Mouse (Mus musculus) natural killer cell, adult 2 months (primary cell): ENCODE data around the gene Nt5c1a.
"Not testable (repeated sequence)": the region's sequence is repeated elsewhere in the genome, so short reads cannot be mapped to it uniquely, and the experiment has no call there.

ENCODE experiments used
- DNase-seq, 2 experiments: peaks; one replicate each; pipeline ENCODE4 v3.0.0; 2022; ENCODE audit warnings: low spot score in 2 of 2

The Nt5c1a gene

DNA sequence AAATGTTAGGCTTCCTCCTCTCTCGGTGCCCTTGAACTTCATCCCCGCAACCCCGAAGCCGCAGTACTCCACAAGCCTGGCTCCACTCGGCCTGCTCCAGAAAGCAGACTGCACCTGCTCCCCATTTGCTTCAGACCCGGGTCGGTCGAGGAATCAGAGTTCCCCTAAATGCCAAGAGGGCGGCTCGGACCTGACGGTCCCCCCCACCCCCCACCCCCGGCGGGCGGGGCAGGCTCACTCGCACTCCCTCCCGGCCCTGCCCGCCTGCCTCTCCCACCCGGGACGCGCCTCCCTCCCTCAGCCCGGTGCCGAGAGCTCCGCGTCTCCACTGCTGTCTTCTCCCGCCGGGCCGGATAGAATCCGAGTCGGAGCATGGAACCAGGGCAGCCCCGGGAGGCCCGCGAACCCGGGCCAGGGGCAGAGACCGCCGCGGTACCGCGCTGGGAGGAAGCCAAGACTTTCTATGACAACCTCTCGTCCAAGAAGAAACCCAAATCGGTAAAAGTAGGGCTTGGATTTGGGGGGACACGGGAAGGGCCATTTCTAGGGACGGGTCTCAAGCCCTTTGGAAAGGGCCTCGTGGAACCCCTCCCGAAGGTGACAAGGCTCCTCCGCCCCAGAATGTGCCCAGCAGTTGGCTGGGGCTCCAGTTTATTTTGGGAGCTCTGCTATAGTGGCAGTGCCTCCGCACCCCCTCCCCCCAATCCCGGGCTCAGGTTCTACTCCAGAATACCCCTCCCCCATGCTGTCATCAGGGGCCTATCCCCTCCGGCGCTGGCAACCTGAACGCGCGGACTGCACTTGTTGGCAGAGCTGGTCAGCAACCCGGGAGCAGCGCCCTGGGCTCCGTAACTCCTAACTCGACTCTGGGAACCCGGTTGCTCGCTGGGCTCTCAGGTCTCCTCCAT is at the start of gene Nt5c1a:
Nt5c1a (plus strand) TSS at position 319 of the 908 bp plus-strand sequence.
- DNase-seq, result no peak

DNA sequence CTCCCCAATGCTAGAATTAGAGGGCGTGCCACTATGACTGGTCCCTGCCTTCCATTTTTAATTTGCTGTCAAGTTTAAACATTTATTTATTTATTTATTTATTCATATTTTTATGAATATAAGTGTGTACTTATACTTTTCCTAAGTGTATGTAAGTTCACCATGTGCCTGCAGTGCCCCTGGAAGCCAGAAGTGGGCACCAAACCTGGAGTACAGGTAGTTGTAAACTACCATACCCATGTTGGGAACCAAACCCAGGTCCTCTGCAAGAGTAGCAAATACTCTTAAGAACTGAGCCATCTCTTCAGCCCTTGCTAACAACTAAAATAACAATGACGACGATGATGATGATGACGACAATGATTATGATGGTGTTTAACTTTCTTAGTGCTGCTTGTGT is 49.3 kb upstream of the Nt5c1a start:
- no peak for DNase-seq

DNA sequence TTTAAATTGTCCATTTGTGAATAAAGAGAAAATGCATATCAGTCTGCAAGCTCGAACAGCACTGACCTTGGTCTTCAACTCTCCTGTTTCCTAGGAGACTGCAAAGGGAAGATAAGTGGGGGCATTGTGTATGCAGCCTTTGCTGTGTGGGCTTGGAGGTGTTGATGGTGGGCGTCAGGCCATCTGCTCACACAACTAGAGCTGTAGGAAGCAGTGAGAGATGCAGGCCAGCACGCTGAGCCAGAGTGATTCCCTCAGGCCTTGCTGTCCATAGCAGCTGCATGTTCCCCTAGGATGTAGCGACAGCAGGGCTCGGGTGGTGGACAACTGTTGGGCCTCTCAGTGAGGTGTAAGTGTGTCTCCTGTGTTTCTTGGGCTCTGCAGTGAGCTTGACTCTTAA is 48.3 kb upstream of the Nt5c1a start:
- no peak for DNase-seq

DNA sequence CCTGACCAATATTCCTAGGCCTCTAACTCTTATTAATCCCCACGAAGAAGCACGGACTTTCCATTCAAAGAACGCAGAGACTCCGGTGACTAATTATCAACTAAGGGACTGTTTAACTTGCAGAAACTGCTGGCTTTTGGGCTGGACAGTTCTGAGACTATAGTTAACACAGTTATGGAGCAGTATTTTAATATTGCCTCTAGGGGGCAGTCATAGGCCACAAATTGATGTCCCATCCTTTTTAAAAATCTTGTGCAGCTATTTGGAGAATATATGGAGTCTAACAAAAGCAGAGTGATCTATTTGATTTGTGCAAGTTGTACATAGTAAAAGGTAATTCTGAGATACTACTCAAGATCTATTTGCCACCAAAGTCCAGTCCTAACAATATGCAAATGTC is 46.3 kb upstream of the Nt5c1a start:
- DNase-seq, result peak in 1 of 2 experiments; percentile 7

DNA sequence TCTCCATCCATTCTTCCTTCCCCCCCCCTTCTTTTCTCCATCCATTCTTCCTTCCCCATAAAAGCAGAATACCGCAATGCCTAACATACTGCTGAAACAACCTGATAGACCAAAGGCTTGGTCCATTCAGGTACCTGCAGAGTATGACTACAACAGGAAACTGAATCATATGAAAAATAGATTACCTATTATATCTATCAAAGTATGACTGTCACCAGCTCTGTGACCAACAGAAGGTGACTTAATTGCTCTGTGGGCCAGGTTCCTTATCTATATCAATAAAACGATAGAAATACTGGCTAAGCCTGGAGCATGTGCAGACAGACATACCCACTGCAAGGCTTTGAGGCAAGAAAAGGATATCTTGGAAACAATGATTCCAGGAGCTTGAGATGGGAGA is 45.9 kb upstream of the Nt5c1a start:
- no peak for DNase-seq

DNA sequence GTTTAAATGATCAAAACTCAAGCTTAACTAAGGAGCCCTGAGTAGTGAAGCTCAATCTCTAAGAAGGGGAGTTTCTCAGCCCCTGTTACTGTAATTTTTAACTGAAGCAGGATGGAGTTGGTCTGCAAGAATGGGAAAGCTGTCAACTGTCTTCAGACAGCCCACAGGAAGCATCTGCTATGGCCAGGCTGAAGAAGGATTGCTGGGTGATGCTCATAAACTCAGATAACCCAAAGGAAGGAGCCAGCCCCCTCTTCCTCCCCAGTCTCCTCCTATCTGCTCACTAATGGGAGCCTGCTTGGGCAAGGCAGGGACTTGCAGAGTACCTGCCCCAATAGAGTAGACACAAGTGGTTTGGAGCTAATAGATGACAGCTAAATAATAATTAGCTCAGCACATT is 45.5 kb upstream of the Nt5c1a start:
- no peak for DNase-seq

DNA sequence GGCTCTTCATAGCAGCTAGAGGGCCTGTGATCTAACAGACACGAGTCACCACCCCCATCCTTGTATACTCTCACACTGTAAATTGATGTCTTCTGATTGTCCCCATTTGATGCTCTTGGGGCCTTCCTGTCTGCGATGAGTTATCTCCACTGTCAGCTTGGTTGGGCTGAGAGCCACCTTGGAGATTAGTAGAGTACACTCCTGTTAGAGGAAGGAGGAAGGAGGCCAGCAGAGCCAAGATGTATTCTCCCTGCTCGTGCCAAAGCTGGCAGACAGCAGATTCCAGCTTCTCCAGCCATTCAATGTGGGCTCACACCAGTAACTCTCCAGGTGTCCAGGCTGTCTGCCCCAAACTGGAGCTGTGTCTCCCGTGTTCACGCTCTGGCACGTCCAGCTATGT is 40.7 kb upstream of the Nt5c1a start:
- DNase-seq, result no peak

DNA sequence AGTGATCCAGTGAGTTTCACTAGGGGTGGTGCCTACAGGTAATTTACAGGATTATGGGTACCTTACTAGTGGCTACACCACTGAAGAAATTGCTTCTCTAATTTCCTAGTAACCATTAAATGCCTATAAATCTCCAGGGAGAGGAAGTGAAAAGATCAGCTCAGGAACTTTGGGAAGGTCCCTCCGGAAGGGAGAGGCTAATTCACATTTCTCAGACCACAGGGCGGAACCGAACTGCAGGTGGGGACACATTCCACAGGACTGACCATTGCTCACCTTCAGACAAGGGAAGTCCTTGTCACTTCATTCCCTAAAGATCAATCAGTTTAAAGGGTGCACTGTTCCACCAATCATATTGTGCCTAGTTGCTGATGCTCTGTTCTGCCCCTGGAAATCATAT is 40.1 kb upstream of the Nt5c1a start:
- not testable (repeated sequence) for DNase-seq

DNA sequence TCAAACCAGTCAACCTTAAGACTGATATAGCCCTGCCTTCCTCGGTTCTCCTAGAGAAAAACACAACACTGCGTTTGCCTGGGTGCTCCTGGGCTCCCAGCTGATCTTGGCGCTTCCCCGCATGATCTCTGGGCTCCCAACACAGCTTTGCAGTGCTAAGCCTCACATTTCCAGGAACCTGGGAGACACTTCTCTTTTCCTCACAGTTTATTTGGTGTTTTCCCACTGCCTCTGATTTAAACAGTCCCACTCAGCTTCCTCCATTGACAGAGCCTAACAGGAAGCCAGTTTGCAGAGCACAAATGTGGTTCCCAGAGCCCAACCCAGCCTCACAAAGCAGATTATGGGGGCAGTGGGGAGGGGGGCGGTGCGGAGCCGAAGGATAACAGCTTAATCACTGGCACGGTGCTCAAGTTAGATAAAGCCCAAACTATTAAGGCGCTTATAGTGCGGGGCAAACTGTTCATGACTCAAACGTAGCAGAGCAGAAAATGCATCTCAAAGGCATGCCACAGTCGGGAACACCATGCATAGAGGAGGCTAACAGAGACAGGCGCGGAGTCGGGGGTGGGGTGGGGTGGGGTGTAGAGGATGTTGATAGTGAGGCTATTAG is 38.9 kb upstream of the Nt5c1a start:
- no peak for DNase-seq

DNA sequence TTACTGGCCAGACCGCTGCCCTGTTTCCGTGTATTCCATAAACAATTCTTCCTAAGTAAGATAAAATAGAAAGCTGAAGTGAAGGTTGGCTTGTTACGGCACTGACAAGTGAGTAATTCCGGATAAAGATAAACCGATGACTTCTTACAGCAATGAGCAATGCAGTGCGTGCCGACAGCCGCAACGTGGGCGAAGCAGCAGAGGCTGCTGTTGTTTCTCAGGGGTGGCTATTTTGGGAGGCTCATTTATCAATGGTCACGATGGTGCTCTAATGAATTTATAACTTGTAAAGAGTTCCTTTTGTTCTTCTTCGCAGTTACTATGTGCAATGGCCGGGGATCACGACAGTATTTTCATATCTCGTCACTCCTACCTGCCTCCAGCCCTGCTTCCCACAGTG is 37.1 kb upstream of the Nt5c1a start:
- DNase-seq, result no peak

DNA sequence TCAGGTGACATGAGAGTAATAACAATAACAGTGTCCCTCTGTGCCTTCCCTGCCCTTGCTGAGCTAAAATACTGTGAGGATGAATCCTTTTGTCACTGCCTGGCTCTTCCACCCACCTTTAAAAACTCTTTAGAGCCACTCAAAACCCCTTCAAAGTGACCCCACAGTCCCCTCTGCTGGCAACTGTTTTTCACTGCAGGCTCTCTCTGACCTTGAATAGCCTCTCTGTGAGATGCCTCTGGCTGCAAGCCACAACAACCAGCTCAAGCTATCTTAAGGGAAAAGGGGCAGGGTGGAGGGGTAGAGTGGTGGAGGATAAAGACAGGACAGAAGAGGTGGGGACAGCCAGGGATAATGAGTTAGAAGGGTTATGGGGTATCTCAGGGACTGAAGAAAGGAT is 29.5 kb upstream of the Nt5c1a start:
- DNase-seq, result no peak

DNA sequence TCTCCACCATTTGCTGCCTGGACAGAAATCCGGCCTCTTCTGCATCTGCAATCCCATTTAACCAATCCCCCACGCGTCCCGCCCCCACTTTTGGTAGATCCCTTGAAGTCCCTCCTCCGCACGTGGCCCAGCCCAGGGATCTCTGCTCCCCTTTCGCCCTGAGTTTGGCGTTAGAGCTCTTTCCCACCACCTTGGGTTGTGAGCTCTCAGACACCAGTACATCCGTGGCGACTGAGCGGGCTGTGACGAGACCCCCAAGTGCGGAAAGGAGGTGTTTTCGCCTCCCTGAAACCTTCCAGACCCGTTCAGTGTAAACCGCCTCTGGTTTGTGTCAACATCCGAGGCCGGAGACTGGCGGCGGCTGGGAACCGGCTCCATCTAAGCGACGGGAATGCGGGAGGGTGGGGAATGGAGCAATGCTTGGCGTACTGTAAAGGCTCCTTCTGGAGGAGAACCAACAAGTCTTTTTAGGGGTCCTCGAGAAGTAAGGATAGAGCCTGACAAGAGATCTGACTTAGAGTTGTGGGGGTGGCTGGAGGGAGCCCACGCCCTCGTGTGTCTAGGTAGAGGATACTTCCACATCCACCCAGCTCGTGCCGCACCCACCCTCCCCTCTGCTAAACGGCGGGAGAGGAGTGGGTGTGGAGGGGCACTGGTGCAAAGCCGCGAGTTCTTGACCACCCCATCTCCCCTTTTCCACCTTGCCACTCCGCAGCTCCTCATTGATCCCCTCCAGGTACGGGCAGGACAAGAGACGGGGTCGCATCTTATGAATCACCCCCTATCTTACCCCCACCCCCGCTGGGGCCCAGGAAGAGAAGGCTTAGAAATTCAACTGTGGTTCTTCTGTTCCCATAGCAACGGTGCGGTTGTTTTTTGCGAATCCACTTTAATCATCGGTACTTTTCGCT is 18.7 kb upstream of the Nt5c1a start, which contains the start of gene Hpcal4:
Hpcal4 (plus strand) TSS at position 900 of the 911 bp plus-strand sequence.
- no peak for DNase-seq

DNA sequence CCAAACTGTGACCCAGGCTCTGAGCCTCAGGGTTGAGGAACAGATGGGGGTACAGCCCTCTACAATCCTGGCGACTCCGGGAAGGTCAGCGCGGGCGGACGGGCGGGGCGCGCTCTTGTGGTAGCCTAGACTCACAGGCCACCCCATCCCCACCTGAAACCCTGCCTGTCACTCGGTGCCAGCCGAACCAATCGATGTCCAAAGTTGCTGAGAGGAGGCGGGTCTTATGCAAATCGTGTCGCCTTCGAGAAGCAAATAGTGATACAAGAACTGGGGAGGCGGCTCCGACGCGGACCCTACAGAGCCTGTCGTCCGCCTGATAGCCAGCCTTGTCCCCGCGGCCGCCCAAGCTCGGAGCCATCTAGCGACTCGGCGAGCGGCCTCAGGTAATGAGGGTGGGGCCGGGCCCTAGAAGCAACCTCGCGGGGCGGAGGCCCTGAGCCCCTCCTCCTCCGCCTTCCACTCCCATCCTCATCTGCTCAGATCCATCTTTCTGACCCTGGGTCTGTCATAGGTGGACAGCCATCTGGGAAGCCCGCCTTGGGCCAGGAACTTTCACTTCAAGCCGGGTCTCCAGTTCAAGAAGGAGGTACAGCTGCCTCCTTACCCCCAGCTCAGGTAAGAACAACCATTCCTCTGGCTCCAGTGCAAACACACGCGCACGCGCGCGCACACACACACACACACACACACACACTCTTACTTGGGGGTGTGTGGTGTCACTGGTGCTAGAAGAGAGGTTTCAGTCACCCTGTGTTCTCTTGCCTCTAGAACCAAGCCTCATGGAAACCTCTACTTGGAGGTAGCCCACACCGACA is 17.9 kb upstream of the Nt5c1a start:
- peak; percentile 50 to 55 for DNase-seq

DNA sequence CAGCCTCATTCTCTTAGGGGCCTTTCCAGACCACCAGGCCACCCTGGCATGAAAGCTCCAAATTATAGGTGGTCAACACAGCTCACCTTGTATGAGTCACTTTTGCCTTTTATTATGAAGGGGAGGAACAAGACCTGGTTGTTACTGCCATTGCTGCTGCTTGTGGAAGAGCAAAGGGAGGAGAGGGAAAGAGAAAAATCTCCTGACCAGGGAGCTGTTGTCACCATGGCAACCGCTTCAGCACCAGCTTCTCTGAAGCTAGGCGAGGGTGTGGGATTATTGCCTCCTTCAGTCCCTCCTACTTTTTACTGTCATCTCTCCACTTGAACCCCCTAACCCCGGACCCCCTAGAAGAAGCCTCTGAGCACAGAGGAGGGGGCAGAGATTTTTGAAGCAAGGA is 16.5 kb upstream of the Nt5c1a start:
- no peak for DNase-seq

DNA sequence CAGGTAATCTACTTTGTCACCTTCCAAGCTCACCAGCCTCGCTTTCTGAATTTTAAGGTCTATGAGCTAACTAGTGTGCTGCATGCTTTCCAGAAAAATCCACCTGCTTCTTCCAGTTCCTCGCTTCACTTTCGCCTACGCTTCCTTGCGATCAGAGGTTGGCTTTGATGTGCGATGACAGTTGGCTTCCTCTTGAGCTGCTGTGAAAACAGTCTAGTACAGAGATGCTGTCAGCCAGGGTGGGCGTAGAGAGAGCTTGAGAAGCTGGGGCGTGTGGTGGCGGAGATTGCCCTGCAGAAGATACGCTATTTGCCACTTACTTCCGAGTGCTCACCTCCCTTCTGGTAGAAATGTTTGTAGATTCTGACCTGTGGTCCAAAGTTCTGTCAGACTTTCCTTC is 9.0 kb upstream of the Nt5c1a start:
- no peak for DNase-seq

DNA sequence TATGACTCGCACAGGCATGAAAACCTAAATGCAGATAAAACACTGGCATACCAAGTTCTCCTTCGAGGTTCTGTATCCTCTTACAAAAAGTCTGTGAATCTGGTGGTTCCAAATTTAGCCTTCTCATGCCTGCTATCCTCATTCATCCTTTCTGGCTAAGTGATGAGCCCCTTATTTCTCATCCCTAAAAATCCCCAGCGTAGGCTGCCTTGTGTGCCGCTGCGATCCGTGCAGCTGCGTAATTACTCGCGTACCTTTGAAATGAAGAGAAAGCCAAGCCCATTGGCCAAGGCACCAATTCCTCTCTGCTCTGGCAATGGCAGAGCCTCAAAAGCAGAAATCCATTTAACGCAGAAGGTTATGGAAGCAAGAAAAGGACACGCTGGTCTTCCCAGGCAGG is 7.5 kb upstream of the Nt5c1a start:
- no peak for DNase-seq

DNA sequence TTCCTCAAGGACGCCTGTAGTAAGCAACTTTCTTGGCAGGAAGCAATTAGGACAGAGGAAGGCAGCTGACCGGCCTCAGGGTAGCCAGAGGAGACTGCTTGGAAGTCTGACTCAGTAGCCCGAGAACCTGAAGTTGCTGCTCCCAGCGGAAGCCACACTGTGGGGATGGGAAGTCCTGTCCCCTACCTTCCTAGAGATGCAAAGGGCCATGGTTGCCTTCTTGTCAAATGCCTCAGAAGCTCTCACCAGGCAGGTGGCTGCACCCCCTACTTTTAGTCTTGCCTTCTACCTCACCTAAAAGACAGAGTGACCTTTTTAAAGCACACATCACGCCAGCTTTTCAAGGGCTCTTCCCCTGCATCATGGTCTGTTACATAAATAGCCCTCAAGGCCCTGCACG is 4.6 kb upstream of the Nt5c1a start:
- no peak for DNase-seq

DNA sequence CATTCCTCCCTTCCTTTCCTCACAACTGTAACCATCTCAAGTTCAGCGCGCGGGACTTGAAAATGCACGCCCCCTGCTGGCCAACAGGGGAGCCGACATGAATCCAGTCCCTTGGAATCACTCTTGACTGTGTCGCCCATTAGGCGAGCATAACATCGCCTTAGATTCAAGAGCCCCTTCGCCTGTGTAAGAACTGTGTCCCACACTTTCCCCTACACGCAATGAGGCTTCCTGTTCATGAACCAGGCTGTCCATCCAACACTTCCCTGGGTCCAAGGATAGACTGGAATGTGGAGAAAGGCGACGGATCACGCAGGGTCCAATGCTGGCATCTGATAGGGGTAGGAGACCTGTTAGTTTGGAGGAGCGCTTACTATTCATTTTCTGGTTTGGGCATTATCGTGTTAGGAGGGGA is 526 bp upstream of the Nt5c1a start:
- DNase-seq, result peak; percentile 22 to 38

DNA sequence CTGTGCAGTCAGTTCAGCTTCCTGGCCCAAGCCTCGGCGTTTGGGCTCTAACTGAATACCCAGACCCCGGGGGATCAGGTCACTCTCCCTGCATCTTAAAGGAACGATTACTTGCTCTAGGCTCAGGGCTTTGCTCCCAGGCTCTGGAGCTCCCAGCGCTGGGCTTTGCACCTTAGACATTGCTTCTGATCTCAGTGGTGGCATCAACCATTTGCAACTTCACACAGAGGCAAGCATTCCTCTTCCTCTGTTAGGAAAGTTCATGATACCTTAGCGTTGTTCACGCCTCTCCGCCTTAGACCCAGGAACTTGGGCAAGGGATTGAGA is 753 bp downstream of the Nt5c1a start:
- no peak for DNase-seq

DNA sequence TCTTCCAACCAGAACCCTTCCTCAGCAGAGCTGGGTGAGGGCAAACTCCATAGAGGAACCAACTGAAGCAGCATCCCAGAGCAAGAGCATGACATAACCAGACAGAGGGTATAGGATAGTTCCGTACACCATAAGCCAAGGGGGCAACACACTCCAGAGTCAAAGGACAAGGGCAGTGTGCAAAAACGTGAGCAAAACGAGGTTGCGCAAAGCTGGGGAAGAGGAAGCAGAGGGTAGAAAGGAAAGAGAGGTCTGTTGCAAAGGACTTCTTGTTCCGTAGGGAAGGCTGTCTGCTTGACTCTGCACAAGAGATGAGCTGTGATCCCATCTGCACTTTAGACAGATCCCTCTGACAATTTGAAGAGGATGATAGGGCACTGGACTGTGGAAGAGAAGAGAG is 6.0 kb downstream of the Nt5c1a start:
- no peak for DNase-seq

DNA sequence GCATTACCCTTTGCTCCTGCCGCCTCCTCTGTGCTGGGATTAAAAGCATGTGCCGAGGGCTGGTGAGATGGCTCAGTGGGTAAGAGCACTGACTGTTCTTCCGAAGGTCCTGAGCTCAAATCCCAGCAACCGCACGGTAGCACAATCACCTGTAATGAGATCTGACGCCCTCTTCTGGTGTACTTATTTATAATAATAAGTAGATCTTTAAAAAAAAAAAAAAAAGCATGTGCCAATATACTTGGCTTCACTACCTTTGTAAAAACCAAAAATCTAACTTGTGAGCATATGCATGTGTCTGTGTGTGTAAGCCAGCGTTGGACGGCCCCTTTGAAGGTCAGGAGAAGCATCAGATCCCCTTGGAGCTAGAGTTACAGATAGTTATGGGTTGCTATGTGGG is 9.7 kb downstream of the Nt5c1a start:
- DNase-seq, result no peak

DNA sequence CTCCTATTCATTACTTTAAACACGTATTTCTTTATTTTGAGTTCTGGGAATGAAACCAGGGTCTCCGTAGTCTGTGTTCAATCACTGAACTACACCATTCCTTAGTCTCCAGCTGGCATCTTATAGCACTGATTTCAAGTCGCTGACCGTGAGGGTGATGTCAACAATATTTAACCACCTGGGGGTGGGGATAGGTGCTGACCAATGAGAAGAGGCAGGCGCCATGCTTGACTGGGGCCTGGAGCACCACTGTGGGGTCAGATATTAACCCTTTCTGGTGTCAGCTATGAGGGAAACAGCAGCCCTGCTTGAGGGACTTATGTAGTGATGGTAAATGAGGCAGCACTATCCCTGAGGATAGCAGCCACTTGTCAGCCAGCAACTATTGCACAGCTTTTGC is 10.1 kb downstream of the Nt5c1a start:
- no peak for DNase-seq
